Mouse (Mus musculus) lung, embryonic 16.5 days (tissue): ENCODE data around the gene Cers6. TPM values are rescaled to one million over a fixed set of nuclear protein-coding genes. Genes with fewer than 3 reads are reported as not detected.

Experiments used
- ATAC-seq: fragments of 200-750 bp; cut with Nextera tagmentation; 2 replicates; pipeline ENCODE4 v1.8.0; 2017; ENCODE audit warnings: low read depth, mild to moderate bottlenecking, moderate library complexity
- H3K27ac ChIP-seq: fragments of 300-500 bp; sonication (generic); 2 replicates; pipeline ENCODE4 v1.5.1; 2014; ENCODE audit warnings: mild to moderate bottlenecking, control low read depth, low read length
- H3K27me3 ChIP-seq: fragments of 300-500 bp; sonication (generic); 2 replicates; pipeline ENCODE4 v1.6.1; 2014; ENCODE audit warnings: low read depth, low read length, mixed read lengths; ENCODE audit not compliant: control insufficient read depth, insufficient read depth
- H3K36me3 ChIP-seq: fragments of 300-500 bp; sonication (generic); 2 replicates; pipeline ENCODE4 v1.6.1; 2014; ENCODE audit warnings: low read length; ENCODE audit not compliant: control insufficient read depth, insufficient read depth
- H3K4me1 ChIP-seq: fragments of 300-500 bp; sonication (generic); replicated peaks from 2 replicates; pipeline ENCODE4 v1.6.1; 2014; ENCODE audit warnings: low read length, mixed read lengths; ENCODE audit not compliant: control insufficient read depth, insufficient read depth
- H3K4me2 ChIP-seq: fragments of 300-500 bp; sonication (generic); 2 replicates; pipeline ENCODE4 v1.6.1; 2014; ENCODE audit warnings: low read depth, low read length, control low read depth
- H3K4me3 ChIP-seq: fragments of 300-500 bp; sonication (generic); 2 replicates; pipeline ENCODE4 v1.5.1; 2014; ENCODE audit warnings: mild to moderate bottlenecking, low read length, control low read depth
- H3K9ac ChIP-seq: fragments of 300-500 bp; sonication (generic); 2 replicates; pipeline ENCODE4 v1.6.1; 2014; ENCODE audit warnings: low read length, control low read depth
- H3K9me3 ChIP-seq: fragments of 300-500 bp; sonication (generic); 2 replicates; pipeline ENCODE4 v1.6.1; 2016; ENCODE audit warnings: low read length; ENCODE audit not compliant: control insufficient read depth
- WGBS: fragments of 180-500 bp; shearing (Covaris S2); extraction: QIAGEN DNeasy Blood & Tissue Kit; methylation state at CpG from one replicate; pipeline ENCODE4 v1.1.7; 2014; 5-methylcytosine and 5-hydroxymethylcytosine counted together
- polyA plus RNA-seq: library from polyadenylated mRNA; unstranded; fragments of >200 nt; fragmentation: Nextera tagmentation; extraction: Ambion mirVana; gene quantifications from 2 replicates; pipeline ENCODE4 v1.2.1, GENCODE M21; 2015

Gene Cers6
- polyA plus RNA-seq, 1 experiment from 2014 or later: 19.7 TPM

GRCm38 (mm10) chr2:68946819-68947218, 85.6 kb downstream of the Cers6 start:
- no peaks in the 10 kb centered on the region for H3K27me3 ChIP-seq
- no peak for ATAC-seq
- no peak overlapping the region for H3K27ac ChIP-seq
- H3K4me1 ChIP-seq: no peaks in the 10 kb centered on the region; the same call in 1 of the 2 replicates
- WGBS: 64% methylated on average over 5 of the region's 5 CpGs
- H3K4me3 ChIP-seq: no peak overlapping the region
- no peak overlapping the region for H3K4me2 ChIP-seq
- no peaks in the 10 kb centered on the region for H3K36me3 ChIP-seq
- no peak overlapping the region for H3K9ac ChIP-seq
- no peaks in the 10 kb centered on the region for H3K9me3 ChIP-seq

GRCm38 (mm10) chr2:68949137-68949536, 87.9 kb downstream of the Cers6 start:
- Histone ChIP-seq H3K4me1 (no peaks in the 10 kb centered on the region; the same call in 1 of the 2 replicates), H3K27me3 (no peaks in the 10 kb centered on the region), H3K9me3 (no peaks in the 10 kb centered on the region), H3K4me2 (no peak overlapping the region), H3K4me3 (no peak overlapping the region), H3K36me3 (no peaks in the 10 kb centered on the region), H3K27ac (no peak overlapping the region), H3K9ac (no peak overlapping the region)
- no peak for ATAC-seq
- WGBS: 84% methylated on average over 2 of the region's 2 CpGs

GRCm38 (mm10) chr2:68949728-68950127, 88.5 kb downstream of the Cers6 start:
- H3K4me3 ChIP-seq: no peak overlapping the region
- no peaks in the 10 kb centered on the region for H3K9me3 ChIP-seq
- H3K36me3 ChIP-seq: no peaks in the 10 kb centered on the region
- no peak overlapping the region for H3K4me2 ChIP-seq
- H3K4me1 ChIP-seq: no peaks in the 10 kb centered on the region; the same call in 1 of the 2 replicates
- WGBS: 66% methylated on average over 5 of the region's 5 CpGs
- ATAC-seq: no peak
- H3K27ac ChIP-seq: no peak overlapping the region
- H3K27me3 ChIP-seq: no peaks in the 10 kb centered on the region
- H3K9ac ChIP-seq: no peak overlapping the region

GRCm38 (mm10) chr2:68951706-68952105, 90.5 kb downstream of the Cers6 start:
- ATAC-seq: no peak
- H3K27me3 ChIP-seq: no peaks in the 10 kb centered on the region
- H3K9ac ChIP-seq: no peak overlapping the region
- H3K36me3 ChIP-seq: no peaks in the 10 kb centered on the region
- no peak overlapping the region for H3K27ac ChIP-seq
- no peak overlapping the region for H3K4me2 ChIP-seq
- no peak overlapping the region for H3K4me3 ChIP-seq
- H3K4me1 ChIP-seq: no peaks in the 10 kb centered on the region
- no peaks in the 10 kb centered on the region for H3K9me3 ChIP-seq
- WGBS: 95% methylated on average over 3 of the region's 3 CpGs

DNA sequence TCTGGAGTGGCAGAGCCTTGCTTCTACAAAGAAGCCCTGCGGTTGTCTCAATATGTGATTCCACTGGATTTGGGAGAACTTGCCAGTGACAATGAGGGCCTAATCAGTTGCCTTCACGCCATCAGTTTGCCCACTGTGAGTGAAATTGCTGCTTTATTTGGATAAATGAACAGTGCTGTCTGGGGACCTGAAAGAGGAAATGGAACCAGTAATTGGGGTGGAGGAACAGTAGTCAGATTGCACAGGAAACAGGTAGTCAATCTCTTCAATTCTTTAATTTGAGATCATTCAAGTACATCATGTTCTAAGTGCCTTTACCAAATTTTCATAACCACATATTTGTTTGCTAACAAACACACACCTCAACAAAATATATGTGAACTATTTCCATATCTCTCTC, 92.4 kb downstream of the Cers6 start:
- 88% methylated on average over 2 of the region's 2 CpGs for WGBS
- Histone ChIP-seq H3K27ac (no peak overlapping the region), H3K9ac (no peak overlapping the region), H3K4me1 (no peaks in the 10 kb centered on the region), H3K4me3 (no peak overlapping the region), H3K27me3 (no peaks in the 10 kb centered on the region), H3K4me2 (no peak overlapping the region), H3K9me3 (no peaks in the 10 kb centered on the region), H3K36me3 (no peaks in the 10 kb centered on the region)
- no peak for ATAC-seq

DNA sequence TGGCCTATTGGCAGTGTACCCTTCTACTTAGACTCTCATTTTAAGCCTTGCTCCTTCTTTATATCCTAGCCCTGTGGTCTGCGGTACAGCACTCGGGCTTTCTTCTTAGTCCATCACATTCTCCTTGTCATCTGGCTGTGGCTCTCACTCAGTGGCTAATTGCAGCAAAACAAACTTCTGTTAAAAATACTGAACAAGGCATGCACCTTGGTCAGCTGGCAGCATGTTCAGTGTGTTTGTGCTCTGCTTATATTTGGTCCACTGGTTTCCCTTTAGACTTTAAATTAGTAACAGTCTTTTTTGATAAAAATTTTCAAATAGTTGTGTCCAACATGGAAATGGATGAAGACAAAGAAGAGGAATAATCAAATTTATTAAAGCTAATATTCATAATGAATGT, 94.3 kb downstream of the Cers6 start:
- no peak overlapping the region for H3K4me3 ChIP-seq
- no peak overlapping the region for H3K27ac ChIP-seq
- no peak for ATAC-seq
- no peak overlapping the region for H3K9ac ChIP-seq
- no peaks in the 10 kb centered on the region for H3K27me3 ChIP-seq
- H3K4me2 ChIP-seq: no peak overlapping the region
- WGBS: 93% methylated on average over 2 of the region's 2 CpGs
- no peaks in the 10 kb centered on the region for H3K4me1 ChIP-seq
- no peaks in the 10 kb centered on the region for H3K9me3 ChIP-seq
- no peaks in the 10 kb centered on the region for H3K36me3 ChIP-seq

GRCm38 (mm10) chr2:68956146-68956545, 94.9 kb downstream of the Cers6 start:
- no peak overlapping the region for H3K27ac ChIP-seq
- H3K9me3 ChIP-seq: no peaks in the 10 kb centered on the region
- WGBS: 95% methylated on average over 3 of the region's 3 CpGs
- no peaks in the 10 kb centered on the region for H3K27me3 ChIP-seq
- H3K36me3 ChIP-seq: no peaks in the 10 kb centered on the region
- no peak overlapping the region for H3K4me3 ChIP-seq
- no peak overlapping the region for H3K4me2 ChIP-seq
- H3K9ac ChIP-seq: no peak overlapping the region
- H3K4me1 ChIP-seq: no peaks in the 10 kb centered on the region
- no peak for ATAC-seq

GRCm38 (mm10) chr2:68957831-68958230, 96.6 kb downstream of the Cers6 start:
- Histone ChIP-seq H3K4me1 (no peaks in the 10 kb centered on the region), H3K27me3 (no peaks in the 10 kb centered on the region), H3K9ac (no peak overlapping the region), H3K4me3 (no peak overlapping the region), H3K27ac (no peak overlapping the region), H3K36me3 (no peaks in the 10 kb centered on the region), H3K4me2 (no peak overlapping the region), H3K9me3 (no peaks in the 10 kb centered on the region)
- no peak for ATAC-seq
- 70% methylated on average over 7 of the region's 7 CpGs for WGBS

DNA sequence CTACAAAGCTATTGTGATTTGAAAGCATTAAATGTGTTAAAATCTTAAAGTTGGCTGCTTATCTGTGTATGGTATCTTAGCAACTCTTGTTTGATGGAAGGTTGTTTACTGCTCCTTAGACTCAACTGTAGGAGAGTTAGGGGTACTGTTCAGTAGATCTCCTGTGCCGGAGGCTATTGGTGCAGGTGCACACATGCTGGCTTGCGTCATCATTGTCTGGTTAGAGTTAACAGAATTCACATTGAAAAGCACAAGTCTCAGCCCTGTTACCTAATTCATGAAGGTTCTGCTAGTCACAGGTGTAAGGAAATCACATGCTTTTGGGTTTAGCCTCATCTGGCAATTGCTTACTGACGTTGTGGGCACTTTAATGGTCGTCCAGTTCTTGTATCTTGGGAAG, 98.3 kb downstream of the Cers6 start:
- Histone ChIP-seq H3K4me3 (no peak overlapping the region), H3K9me3 (no peaks in the 10 kb centered on the region), H3K9ac (no peak overlapping the region), H3K27ac (no peak overlapping the region), H3K27me3 (no peaks in the 10 kb centered on the region), H3K36me3 (no peaks in the 10 kb centered on the region), H3K4me1 (no peaks in the 10 kb centered on the region), H3K4me2 (no peak overlapping the region)
- ATAC-seq: no peak
- 85% methylated on average over 4 of the region's 4 CpGs for WGBS

GRCm38 (mm10) chr2:68960060-68960459, 98.8 kb downstream of the Cers6 start:
- H3K27ac ChIP-seq: no peak overlapping the region
- no peak overlapping the region for H3K9ac ChIP-seq
- H3K36me3 ChIP-seq: no peaks in the 10 kb centered on the region
- 59% methylated on average over 5 of the region's 5 CpGs for WGBS
- H3K27me3 ChIP-seq: no peaks in the 10 kb centered on the region
- H3K4me3 ChIP-seq: no peak overlapping the region
- H3K9me3 ChIP-seq: no peaks in the 10 kb centered on the region
- H3K4me2 ChIP-seq: no peak overlapping the region
- no peaks in the 10 kb centered on the region for H3K4me1 ChIP-seq
- ATAC-seq: no peak
